Mouse (Mus musculus) gastrocnemius, postnatal 14 days (tissue): ENCODE results near the gene Gm20388. TPM values are rescaled to one million over a fixed set of nuclear protein-coding genes. Genes with fewer than 3 reads are reported as not detected.

Experiments
- DNase-seq: peaks from one replicate; pipeline ENCODE4 v3.0.0; 2021; ENCODE audit warnings: mixed read lengths
- intact Hi-C: fragments of 180-260 bp; cut with DNase I; formaldehyde crosslinking; loops from one replicate; pipeline ENCODE4 v1.15.1; 2025; ENCODE audit warnings: low total_unique reads
- total RNA-seq, 2 experiments: library from RNA; stranded (reverse); gene quantifications; 2 replicates each; pipeline ENCODE4 v1.2.3; 2021

Gm20388 gene
- total RNA-seq, 2 experiments from 2014 or later, result 5.6 to 6.0 TPM

DNA sequence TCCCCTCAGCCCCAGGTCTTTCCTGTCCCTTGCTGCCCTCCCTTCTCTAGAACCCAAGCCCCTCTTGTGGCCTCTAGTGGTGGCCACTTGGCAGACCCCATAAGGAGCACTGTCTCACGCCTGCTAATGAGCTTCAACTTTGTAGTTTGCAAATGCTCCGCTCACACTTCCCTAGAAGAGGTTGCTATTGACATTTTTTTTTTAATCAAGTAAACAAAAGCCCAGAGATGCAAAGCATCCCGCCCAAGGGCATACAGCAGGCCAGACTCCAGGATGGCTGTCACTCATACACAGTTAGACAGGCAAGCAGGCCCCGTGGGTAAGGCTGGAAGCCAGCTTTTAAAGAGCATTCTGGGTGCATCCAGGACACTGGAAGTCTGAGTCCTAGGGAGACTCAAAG, 266.0 kb downstream of the Gm20388 start:
- DNase-seq, result no peak
- intact Hi-C loops, result loop anchor here (5.0 to 10.0 kb wide), 2 partner anchors 141 to 418 kb away; no protein-coding TSS in a partner anchor

- intact Hi-C loops, result loop anchor here (5.0 to 10.0 kb wide), 2 partner anchors 140 to 417 kb away; no protein-coding TSS in a partner anchor
- DNase-seq, result peak; percentile 66
These were observed 266.9 kb downstream of the Gm20388 start, which contains the start of gene Fam92b for GRCm38 (mm10) chr8:120177318-120178123. Gene Fam92b, minus strand, starts transcription at chr8:120177466.

GRCm38 (mm10) chr8:120178124-120178514, 267.5 kb downstream of the Gm20388 start:
- intact Hi-C loops, result loop anchor here (5.0 to 10.0 kb wide), 2 partner anchors 139 to 417 kb away; no protein-coding TSS in a partner anchor
- DNase-seq, result no peak

DNA sequence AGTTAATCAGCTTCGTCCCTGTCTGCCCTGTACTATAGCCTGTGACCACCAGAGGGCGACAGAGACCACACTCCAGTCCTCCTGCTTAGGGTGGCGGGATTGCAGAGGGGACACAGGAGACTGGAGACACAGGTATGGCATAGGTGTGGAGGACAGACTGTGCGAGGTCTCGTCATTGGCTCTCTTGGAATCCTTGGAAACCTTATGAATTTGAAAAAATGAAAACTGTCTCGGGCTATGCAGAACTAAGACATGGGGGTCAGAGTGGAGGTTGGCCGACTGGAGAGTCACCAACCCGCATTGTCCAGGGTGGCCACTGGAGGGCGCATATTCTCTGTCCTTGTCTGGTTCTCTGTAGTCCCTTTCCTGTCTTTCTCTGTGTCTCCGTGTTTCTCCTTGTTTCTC, 268.4 kb downstream of the Gm20388 start:
- intact Hi-C loops, result loop anchor here (5.0 to 10.0 kb wide), 2 partner anchors 138 to 416 kb away; no protein-coding TSS in a partner anchor
- peak; percentile 85 for DNase-seq

GRCm38 (mm10) chr8:120180445-120180970, 269.9 kb downstream of the Gm20388 start:
- DNase-seq, result no peak
- intact Hi-C loops, result loop anchor here (5.0 to 10.0 kb wide), 2 partner anchors 42 to 94 kb away; no protein-coding TSS in a partner anchor

DNA sequence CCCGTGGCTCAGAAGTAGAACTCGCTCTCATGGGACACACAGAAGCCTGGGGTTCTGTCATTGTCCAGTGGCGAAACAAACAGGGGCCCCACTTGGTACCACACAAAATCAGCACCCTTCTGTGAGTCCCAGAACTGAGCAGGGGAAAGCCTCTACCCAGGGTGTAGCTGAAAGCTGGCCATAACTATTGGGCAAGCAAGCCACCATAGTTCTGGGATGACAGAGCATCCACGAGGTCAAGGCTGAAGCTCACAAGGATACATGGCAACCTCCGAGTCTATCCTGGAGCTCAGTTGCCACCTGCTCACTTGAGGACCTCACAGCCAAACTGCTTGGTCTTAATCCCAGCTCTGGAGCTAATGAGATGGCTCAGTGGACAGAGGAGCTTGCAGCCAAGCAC, 270.6 kb downstream of the Gm20388 start:
- intact Hi-C loops, result loop anchor here (5.0 to 10.0 kb wide), 2 partner anchors 41 to 94 kb away; no protein-coding TSS in a partner anchor
- no peak for DNase-seq

DNA sequence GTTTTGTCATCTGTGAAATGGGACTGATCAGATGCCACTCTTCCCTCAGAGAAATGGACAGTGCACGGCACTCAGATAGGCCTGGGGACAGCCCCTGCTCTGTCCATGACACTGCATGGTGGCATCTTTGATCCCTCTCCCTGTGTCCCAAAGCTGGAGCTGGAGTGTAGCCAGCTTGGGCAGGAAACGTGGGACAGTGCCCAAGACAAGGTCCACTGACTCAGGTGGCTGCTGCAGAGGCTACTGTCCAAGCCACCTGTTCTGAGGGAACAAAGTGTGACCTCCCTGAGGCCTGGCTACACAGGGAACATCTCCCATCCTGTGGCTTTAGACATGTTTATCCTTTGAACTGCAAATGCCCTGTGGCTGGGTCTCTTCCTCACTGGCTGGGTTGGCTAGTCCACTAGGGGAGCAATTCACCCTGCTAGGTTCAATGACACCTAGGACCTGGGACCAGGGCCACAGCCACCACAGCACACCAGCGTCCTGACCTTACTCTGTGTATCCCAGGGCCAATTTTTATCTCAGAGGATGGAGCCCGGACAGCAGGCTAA, 271.3 kb downstream of the Gm20388 start:
- intact Hi-C loops, result loop anchor here (5.0 to 10.0 kb wide), 2 partner anchors 40 to 93 kb away; no protein-coding TSS in a partner anchor
- no peak for DNase-seq

GRCm38 (mm10) chr8:120184366-120184765, 273.7 kb downstream of the Gm20388 start:
- intact Hi-C loops, result loop anchor here (5.0 to 10.0 kb wide), 2 partner anchors 38 to 90 kb away; no protein-coding TSS in a partner anchor
- peak; percentile 60 for DNase-seq

DNA sequence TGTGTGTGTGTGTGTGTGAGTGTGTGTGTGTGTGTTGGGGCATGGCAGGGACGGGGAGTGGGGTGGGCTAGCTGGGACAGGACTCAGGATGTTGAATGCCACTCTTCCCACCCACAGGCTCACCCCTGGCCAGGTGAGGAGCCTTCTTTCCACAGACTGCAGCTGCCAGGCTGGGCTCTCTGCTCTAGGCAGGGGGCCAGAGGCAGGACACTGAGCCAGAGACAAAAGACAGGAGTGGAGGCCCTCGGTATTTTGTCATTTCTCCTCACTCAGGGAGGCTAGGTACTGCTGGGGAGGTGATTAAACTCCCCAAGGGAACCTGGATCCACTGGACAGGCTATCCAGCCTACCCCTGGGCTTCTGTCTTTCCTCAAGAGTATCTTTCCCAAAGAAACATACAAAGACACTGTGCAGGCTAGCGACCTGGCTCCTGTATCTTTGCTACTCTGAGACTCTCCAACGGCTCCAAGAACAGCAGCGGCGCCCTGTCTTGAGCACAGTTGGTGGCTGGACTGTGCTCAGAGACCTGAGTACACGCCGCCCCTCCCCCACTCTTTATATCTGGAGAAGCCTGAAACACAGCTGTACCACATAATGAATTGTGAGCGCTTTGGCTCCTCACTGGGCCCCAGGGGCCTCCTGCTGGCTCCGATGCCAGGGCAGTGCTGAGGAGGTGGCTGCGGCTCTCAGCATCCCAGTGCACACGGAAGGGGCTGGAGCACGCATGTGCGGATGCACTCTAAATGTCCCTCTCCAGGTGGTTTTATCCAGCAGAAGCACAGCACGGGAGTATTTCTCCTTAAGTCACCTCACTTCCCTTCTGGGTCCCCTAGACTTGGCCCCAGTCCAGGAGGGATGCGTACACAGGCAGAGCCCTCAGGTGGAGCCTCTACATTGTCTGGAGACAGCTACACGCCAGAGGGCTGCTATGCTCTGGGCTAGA, 274.5 kb downstream of the Gm20388 start:
- DNase-seq, result peak; percentile 62
- intact Hi-C loops, result loop anchor here (5.0 to 10.0 kb wide), 2 partner anchors 37 to 90 kb away; no protein-coding TSS in a partner anchor

DNA sequence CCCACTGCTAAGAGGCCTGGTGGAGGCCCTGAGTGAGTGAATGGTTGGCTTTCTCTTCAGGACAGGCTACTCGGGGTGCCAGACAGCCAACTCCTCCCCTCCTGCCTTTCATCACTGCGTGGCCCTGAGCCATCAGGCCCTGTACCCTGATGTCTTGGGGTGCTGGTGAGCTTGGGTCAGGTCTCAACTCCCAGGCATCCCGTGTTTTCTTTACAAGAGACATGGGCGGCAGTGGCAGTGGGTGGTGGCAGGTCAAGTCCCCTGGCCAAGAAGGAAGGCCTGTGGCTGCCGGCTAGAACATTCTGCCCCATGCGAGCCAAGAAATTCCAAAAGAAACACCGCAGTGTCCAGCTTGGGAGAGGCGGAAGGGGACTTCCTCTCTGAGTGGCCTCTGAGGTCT, 275.8 kb downstream of the Gm20388 start:
- intact Hi-C loops, result loop anchor here (10.0 kb wide), 1 partner anchor 88 kb away; no protein-coding TSS in a partner anchor

GRCm38 (mm10) chr8:120188510-120188909, 277.9 kb downstream of the Gm20388 start:
- peak; percentile 46 for DNase-seq
- intact Hi-C loops, result loop anchor here (10.0 kb wide), 1 partner anchor 86 kb away; no protein-coding TSS in a partner anchor

More for the DNA sequence above, 275.8 kb downstream of the Gm20388 start:
- peak; percentile 67 for DNase-seq

DNA sequence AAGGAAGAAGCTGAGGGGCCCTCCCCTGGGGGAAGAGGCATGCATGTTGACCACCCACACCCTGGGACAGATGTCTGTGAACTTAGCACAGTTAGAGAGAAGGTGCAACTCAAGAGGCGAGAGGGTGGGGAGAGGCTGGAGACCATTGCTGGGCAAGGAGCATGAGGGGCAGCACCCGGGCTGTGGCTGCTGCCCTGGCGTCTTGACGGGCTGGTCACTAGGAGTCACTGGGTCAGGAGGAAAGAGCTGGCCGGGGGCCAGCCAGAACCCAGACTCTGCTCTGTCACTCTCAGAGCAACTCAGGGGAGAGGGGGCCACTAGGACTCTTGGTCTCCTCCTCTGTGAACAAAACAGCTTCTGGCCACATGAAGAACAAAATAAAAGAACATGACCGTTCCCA, 278.8 kb downstream of the Gm20388 start:
- intact Hi-C loops, result loop anchor here (10.0 kb wide), 1 partner anchor 85 kb away; no protein-coding TSS in a partner anchor
- DNase-seq, result no peak

GRCm38 (mm10) chr8:120190107-120190809, 279.6 kb downstream of the Gm20388 start:
- no peak for DNase-seq
- intact Hi-C loops, result no loop called here

- intact Hi-C loops, result no loop called here
- DNase-seq, result peak; percentile 99
These were observed 280.3 kb downstream of the Gm20388 start for GRCm38 (mm10) chr8:120190810-120191413.

GRCm38 (mm10) chr8:120191633-120192032, 281.0 kb downstream of the Gm20388 start:
- no peak for DNase-seq
- intact Hi-C loops, result no loop called here

GRCm38 (mm10) chr8:120192118-120192517, 281.5 kb downstream of the Gm20388 start:
- intact Hi-C loops, result no loop called here
- DNase-seq, result no peak

DNA sequence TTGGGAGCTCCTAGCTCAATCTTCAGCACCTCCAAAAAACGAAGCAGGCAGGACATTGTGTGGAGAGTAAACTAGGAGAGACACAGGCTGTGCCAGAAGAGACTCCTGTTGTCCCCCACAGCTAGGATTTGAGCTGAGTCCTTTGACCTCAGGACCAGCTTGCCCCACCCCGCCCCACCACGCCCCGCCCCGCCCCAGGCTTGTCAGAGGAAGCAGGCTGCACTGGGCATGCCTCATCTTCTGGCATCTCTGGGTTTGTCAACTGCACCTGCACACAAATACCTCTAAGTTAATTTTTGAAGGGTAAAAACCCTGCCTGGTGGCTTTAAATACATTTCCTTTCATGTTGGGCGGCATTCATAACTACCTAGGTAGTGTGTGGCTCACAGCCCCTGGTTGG, 290.7 kb downstream of the Gm20388 start:
- no peak for DNase-seq
- intact Hi-C loops, result no loop called here

- DNase-seq, result no peak
- intact Hi-C loops, result no loop called here
These were observed 291.9 kb downstream of the Gm20388 start for GRCm38 (mm10) chr8:120202546-120202945.
